Mouse (Mus musculus) CH12.LX (cell line): ENCODE data around the gene Leng9. TPM values are rescaled to one million over a fixed set of nuclear protein-coding genes. Genes with fewer than 3 reads are reported as not detected.

Experiments
- DNase-seq: peaks from one replicate; pipeline ENCODE4 v3.0.0-alpha.2; 2013; ENCODE audit errors: extremely low read depth
- H3K27ac ChIP-seq: 2 replicates; pipeline ENCODE4 v1.5.1; 2012; ENCODE audit warnings: low read depth, mild to moderate bottlenecking, control low read depth, moderate library complexity; ENCODE audit not compliant: insufficient read depth
- H3K27me3 ChIP-seq: replicated peaks from 2 replicates; pipeline ENCODE3; 2012; ENCODE audit warnings: inconsistent platforms
- H3K36me3 ChIP-seq, 2 experiments: replicated peaks in 1 of 2; 2 replicates each; pipeline versions ENCODE3 to v1.6.1; 2012; ENCODE audit warnings: inconsistent platforms in 1 of 2, low read length in 1 of 2, mild to moderate bottlenecking in 1 of 2, mixed read lengths in 1 of 2, moderate library complexity in 1 of 2; ENCODE audit not compliant: control insufficient read depth in 1 of 2, insufficient read depth in 1 of 2
- H3K4me1 ChIP-seq, 2 experiments: 2 replicates each; pipeline ENCODE4 v1.6.1; 2012; ENCODE audit warnings: inconsistent platforms in 1 of 2, moderate library complexity in 1 of 2; ENCODE audit not compliant: insufficient read depth in 2 of 2, control insufficient read depth in 1 of 2
- H3K4me2 ChIP-seq: 2 replicates; pipeline ENCODE4 v1.6.1; 2012; ENCODE audit warnings: low read depth, mild to moderate bottlenecking, control low read depth; ENCODE audit not compliant: poor library complexity, insufficient read depth, severe bottlenecking
- H3K4me3 ChIP-seq, 3 experiments: fragments of 150-350 bp in 1 of 3; sonication (generic) in 1 of 3; replicated peaks in 1 of 3; 2 replicates each; pipeline versions ENCODE3 to v1.5.1; 2011 to 2012; ENCODE audit warnings: low read depth in 2 of 3, low read length in 2 of 3, mild to moderate bottlenecking in 2 of 3, moderate library complexity in 2 of 3, control low read depth in 1 of 3, improper control_type of control experiment in 1 of 3, inconsistent platforms in 1 of 3, mixed read lengths in 1 of 3; ENCODE audit not compliant: poor library complexity in 1 of 3
- H3K79me2 ChIP-seq: replicated peaks from 2 replicates; pipeline ENCODE4 v1.6.1; 2012; ENCODE audit warnings: mild to moderate bottlenecking, moderate library complexity; ENCODE audit not compliant: control insufficient read depth, poor library complexity, insufficient read depth, severe bottlenecking; ENCODE audit errors: extremely low read depth
- H3K9ac ChIP-seq: 2 replicates; pipeline ENCODE4 v1.6.1; 2012; ENCODE audit warnings: low read depth, mild to moderate bottlenecking, control low read depth, moderate library complexity; ENCODE audit not compliant: insufficient read depth
- H3K9me3 ChIP-seq: replicated peaks from 2 replicates; pipeline ENCODE3; 2012; ENCODE audit warnings: low read length, inconsistent platforms, mixed read lengths
- CTCF ChIP-seq, 2 experiments: IDR thresholded peaks in 1 of 2; conservative IDR thresholded peaks in 1 of 2; 2 replicates each; pipeline ENCODE4 v1.5.1; 2011 to 2012; ENCODE audit warnings: low read depth in 2 of 2, low read length in 2 of 2, improper control_type of control experiment in 1 of 2, inconsistent platforms in 1 of 2, mild to moderate bottlenecking in 1 of 2, moderate library complexity in 1 of 2
- E2F4 ChIP-seq: IDR thresholded peaks from 2 replicates; pipeline ENCODE4 v1.6.1; 2011; ENCODE audit warnings: low read depth, low read length, improper control_type of control experiment; ENCODE audit not compliant: insufficient replicate concordance
- ELF1 ChIP-seq: IDR thresholded peaks from 2 replicates; pipeline ENCODE4 v1.6.1; 2014; ENCODE audit warnings: low read depth, mild to moderate bottlenecking, inconsistent platforms, low read length, improper control_type of control experiment
- EP300 ChIP-seq: IDR thresholded peaks from 2 replicates; pipeline ENCODE4 v1.6.1; 2011; ENCODE audit warnings: low read length, improper control_type of control experiment
- IRF4 ChIP-seq: IDR thresholded peaks from 2 replicates; pipeline ENCODE4 v1.6.1; 2014; ENCODE audit warnings: low read depth, mild to moderate bottlenecking, inconsistent platforms, low read length, improper control_type of control experiment
- JUN ChIP-seq: IDR thresholded peaks from 2 replicates; pipeline ENCODE4 v1.6.1; 2011; ENCODE audit warnings: low read depth, mild to moderate bottlenecking, low read length, improper control_type of control experiment, moderate library complexity; ENCODE audit not compliant: insufficient read depth
- JUND ChIP-seq: conservative IDR thresholded peaks from 2 replicates; pipeline ENCODE4 v1.6.1; 2011; ENCODE audit warnings: low read depth, low read length, improper control_type of control experiment
- MAX ChIP-seq: IDR thresholded peaks from 2 replicates; pipeline ENCODE4 v1.6.1; 2011; ENCODE audit warnings: low read length, improper control_type of control experiment
- MEF2A ChIP-seq: IDR thresholded peaks from 2 replicates; pipeline ENCODE4 v1.6.1; 2014; ENCODE audit warnings: low read depth, mild to moderate bottlenecking, inconsistent platforms, low read length, improper control_type of control experiment, borderline replicate concordance
- MXI1 ChIP-seq: IDR thresholded peaks from 2 replicates; pipeline ENCODE4 v1.6.1; 2011; ENCODE audit warnings: mild to moderate bottlenecking, low read depth, low read length, improper control_type of control experiment
- MYC ChIP-seq: IDR thresholded peaks from 2 replicates; pipeline ENCODE4 v1.6.1; 2011; ENCODE audit warnings: low read depth, mild to moderate bottlenecking, improper control_type of control experiment, low read length
- POLR2A ChIP-seq: IDR thresholded peaks from 2 replicates; pipeline ENCODE4 v1.6.1; 2011; ENCODE audit warnings: low read depth, mild to moderate bottlenecking, improper control_type of control experiment, low read length
- RAD21 ChIP-seq: IDR thresholded peaks from 2 replicates; pipeline ENCODE4 v1.6.1; 2011; ENCODE audit warnings: low read depth, mild to moderate bottlenecking, low read length, improper control_type of control experiment, moderate library complexity
- RCOR1 ChIP-seq: conservative IDR thresholded peaks from 2 replicates; pipeline ENCODE4 v1.6.1; 2012; ENCODE audit warnings: low read depth, mild to moderate bottlenecking, inconsistent platforms, low read length, improper control_type of control experiment
- SIN3A ChIP-seq: IDR thresholded peaks from 2 replicates; pipeline ENCODE4 v1.6.1; 2012; ENCODE audit warnings: low read length, improper control_type of control experiment, inconsistent platforms
- UBTF ChIP-seq: IDR thresholded peaks from 2 replicates; pipeline ENCODE4 v1.6.1; 2012; ENCODE audit warnings: low read depth, mild to moderate bottlenecking, inconsistent platforms, low read length, improper control_type of control experiment, moderate library complexity
- USF1 ChIP-seq: IDR thresholded peaks from 2 replicates; pipeline ENCODE4 v1.6.1; 2014; ENCODE audit warnings: low read depth, mild to moderate bottlenecking, inconsistent platforms, low read length, improper control_type of control experiment
- USF2 ChIP-seq: conservative IDR thresholded peaks from 2 replicates; pipeline ENCODE4 v1.6.1; 2011; ENCODE audit warnings: low read depth, low read length, improper control_type of control experiment
- ZC3H11A ChIP-seq: IDR thresholded peaks from 2 replicates; pipeline ENCODE4 v1.6.1; 2012; ENCODE audit warnings: low read depth, mild to moderate bottlenecking, inconsistent platforms, low read length, improper control_type of control experiment
- ZNF384 ChIP-seq: IDR thresholded peaks from 2 replicates; pipeline ENCODE4 v1.6.1; 2012; ENCODE audit warnings: low read depth, low read length, improper control_type of control experiment, inconsistent platforms
- dilution Hi-C: fragments of 300-500 bp; cut with MboI; formaldehyde crosslinking; loops from 2 replicates; pipeline ENCODE4 v1.14.3; 2020; ENCODE audit warnings: low sequenced_read_pairs; ENCODE audit not compliant: extremely low pct_unique_long_range_greater_than_20kb, extremely low pct_ligation_motif_present
- in situ Hi-C: fragments of 300-500 bp; cut with MboI; formaldehyde crosslinking; loops from 3 replicates; pipeline ENCODE4 v1.14.3; 2019; ENCODE audit warnings: low sequenced_read_pairs, low pct_ligation_motif_present, low pct_unique_long_range_greater_than_20kb, mixed read lengths
- polyA plus RNA-seq: library from polyadenylated mRNA; unstranded; fragments of >175 nt; gene quantifications from 2 replicates; pipeline ENCODE4 v1.2.1, GENCODE M21; 2012; ENCODE audit warnings: low read depth; ENCODE audit not compliant: insufficient read length
- total RNA-seq, 2 experiments: library from RNA; depleted of rRNA; stranded (reverse); fragments of 300-350 nt in 1 of 2; fragments of >200 nt in 1 of 2; gene quantifications; 2 replicates each; pipeline ENCODE4 v1.2.3; 2012 to 2014

The Leng9 gene
- total and polyA plus RNA-seq, 3 experiments, result 1.1 to 1.2 (median 1.2) TPM

DNA sequence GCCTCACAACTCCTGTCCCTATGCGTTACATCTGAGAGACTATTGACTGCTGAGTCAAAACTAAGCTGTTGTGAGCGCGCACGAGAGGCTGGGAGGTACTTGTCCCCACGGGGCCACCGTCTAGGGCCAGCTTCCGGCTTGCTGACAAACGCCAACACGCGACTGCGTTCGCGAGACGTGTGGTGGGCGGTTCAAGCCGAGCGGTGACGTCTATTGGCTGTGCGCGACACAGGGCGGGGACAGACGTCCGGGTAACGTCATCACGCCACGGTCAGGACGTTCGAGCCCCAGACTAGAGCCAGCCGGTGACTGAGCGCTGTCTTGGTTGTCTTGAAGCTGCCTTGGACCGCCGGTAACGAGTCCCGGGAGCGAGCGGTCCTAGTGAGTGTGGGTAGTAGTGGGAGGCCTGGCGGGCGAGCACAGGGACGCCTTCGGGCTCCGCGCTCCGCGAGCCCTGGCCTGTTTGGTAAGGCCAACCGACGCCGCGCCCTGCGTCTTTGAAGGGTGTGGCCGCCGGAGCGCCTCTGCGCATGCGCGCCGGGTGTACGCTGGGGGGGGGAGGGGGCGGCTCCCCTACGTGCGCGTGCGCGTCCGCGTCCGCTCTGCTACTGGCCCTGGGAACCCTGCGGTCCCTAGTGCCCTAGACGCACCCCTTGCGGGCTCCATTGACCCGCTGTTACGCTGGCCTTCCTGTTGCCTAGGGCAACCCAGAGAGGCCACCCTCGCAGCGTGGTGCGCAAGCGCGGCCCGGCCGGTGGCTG lies 13.2 kb downstream of the Leng9 start, which contains the start of gene Leng8 (continued):
- TF ChIP-seq UBTF (no peak), RAD21 (no peak), JUND (peak; percentile 76), ZC3H11A (no peak), MXI1 (peak; percentile 75), MAX (peak; percentile 89), SIN3A (peak; percentile 95), POLR2A (peak; percentile 90), E2F4 (no peak), USF2 (no peak)

- TF ChIP-seq EP300 (no peak), POLR2A (no peak), ELF1 (no peak), UBTF (no peak), USF2 (no peak), MXI1 (no peak), MYC (no peak), RCOR1 (no peak), IRF4 (no peak), USF1 (no peak), ZNF384 (no peak), JUN (no peak), MAX (no peak), CTCF (conservative IDR thresholded peaks at IDR 0.05 in 1 of 2, IDR thresholded peaks at IDR 0.05 in 1 of 2; ENCODE audit: low read depth in 2 of 2, low read length in 2 of 2) (no peak), MEF2A (no peak)
- TF ChIP-seq, all 38 proteins: peak for 0
- Histone ChIP-seq H3K9me3 (no peaks in the 10 kb centered on the region), H3K4me2 (peak overlapping the region; percentile 30; the same call in 1 of the 2 replicates), H3K27me3 (no peaks in the 10 kb centered on the region), H3K4me3 (peak overlapping the region; percentile 77 to 95 (median 78)), H3K27ac (peak overlapping the region; percentile 61), H3K79me2 (peaks cover 23% of the 10 kb centered on the region), H3K4me1 (peaks cover 10 to 59% of the 10 kb centered on the region in 2 experiments), H3K36me3 (peaks cover 23 to 66% of the 10 kb centered on the region in 2 experiments), H3K9ac (peak overlapping the region; percentile 68)
- dilution Hi-C loops, result no loop called here
- no peak for DNase-seq
- in situ Hi-C loops, result no loop called here
Observed at GRCm38 (mm10) chr7:4136404-4136770, 13.8 kb downstream of the Leng9 start.
